ENCODE assay signal across 8 mouse cellular contexts in the genomic region with DNA sequence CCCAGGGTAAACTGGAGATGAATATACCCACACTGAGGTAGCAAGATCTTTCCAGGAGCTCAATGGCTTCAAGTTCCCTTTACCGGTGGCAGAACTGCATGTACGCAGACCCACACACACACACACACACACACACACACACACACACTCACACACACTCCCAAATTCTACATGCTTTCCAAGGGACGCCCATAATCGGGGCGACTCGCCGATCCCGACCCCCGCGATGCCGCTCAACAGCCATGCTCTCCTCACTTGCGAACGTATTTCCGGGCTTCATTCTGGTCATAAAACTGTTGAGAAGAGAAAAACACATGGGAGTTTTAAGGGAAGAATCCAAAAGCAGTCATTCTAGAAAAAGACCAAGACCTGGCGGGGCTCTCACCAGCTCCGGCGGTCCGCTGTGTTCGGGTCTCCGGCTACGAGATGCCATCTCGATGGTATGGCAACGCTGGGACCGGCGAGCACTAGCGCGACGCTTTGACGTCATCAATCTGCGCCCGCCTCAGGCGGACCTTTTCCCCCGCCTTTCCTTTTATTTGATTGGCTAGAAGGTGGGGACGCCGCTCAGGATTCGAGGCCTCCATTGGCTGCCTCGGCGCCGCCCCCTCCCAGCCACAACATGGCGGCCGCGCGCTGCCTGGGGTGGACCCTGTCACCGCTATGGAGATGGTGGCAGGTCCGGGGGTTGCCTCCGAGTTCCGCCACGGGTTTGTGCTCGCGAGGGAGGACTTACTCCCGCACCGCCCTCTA. TPM values are rescaled to one million over a fixed set of nuclear protein-coding genes. Genes with fewer than 3 reads are reported as not detected.
DNase-seq lines count a peak whose midpoint lies in the region; ATAC-seq and TF ChIP-seq lines count a peak whose summit lies in the region.

A gene (plus strand): TSS at position 574 of the 753 bp plus-strand sequence.

- peak within 1 kb of the TSS; percentile 93 for H3K4me2 ChIP-seq in embryonic facial prominence, embryonic 14.5 days (ENCODE audit: low read depth, low read length)
- H3K4me2 ChIP-seq in limb, embryonic 13.5 days (replicated peaks), result peak within 1 kb of the TSS; percentile 95
- H3K4me2 ChIP-seq in midbrain, embryonic 16.5 days (ENCODE audit: low read length), result peak within 1 kb of the TSS; percentile 92

- TF ChIP-seq POLR2A in heart, adult 2 months (IDR thresholded peaks at IDR 0.05; ENCODE audit: insufficient read depth, low read depth, low read length), result peak; percentile 81

- TF ChIP-seq CTCF in heart, adult 2 months (IDR thresholded peaks at IDR 0.05), result no peak

- peaks cover 41% of the 10 kb centered on the region for H3K36me3 ChIP-seq in embryonic facial prominence, embryonic 14.5 days (ENCODE audit: control insufficient read depth, insufficient read depth, low read length)
- H3K36me3 ChIP-seq in heart, adult 2 months (ENCODE audit: control insufficient read depth, insufficient read depth, low read length), result no peaks in the 10 kb centered on the region
- H3K36me3 ChIP-seq in limb, embryonic 13.5 days, result peaks cover 61% of the 10 kb centered on the region
- peaks cover 25% of the 10 kb centered on the region for H3K36me3 ChIP-seq in midbrain, embryonic 16.5 days (ENCODE audit: control insufficient read depth, insufficient read depth, low read length)

- peak within 1 kb of the TSS; percentile 91 for H3K4me3 ChIP-seq in embryonic facial prominence, embryonic 14.5 days (ENCODE audit: low read depth, low read length)
- peak within 1 kb of the TSS; percentile 85 for H3K4me3 ChIP-seq in heart, adult 2 months
- peak within 1 kb of the TSS; percentile 99 for H3K4me3 ChIP-seq in limb, embryonic 13.5 days
- H3K4me3 ChIP-seq in midbrain, embryonic 16.5 days (ENCODE audit: low read depth, low read length), result peak within 1 kb of the TSS; percentile 76

- peak within 1 kb of the TSS; percentile 86 for H3K9ac ChIP-seq in embryonic facial prominence, embryonic 14.5 days (ENCODE audit: low read depth, low read length)
- H3K9ac ChIP-seq in heart, adult 2 months (ENCODE audit: low read depth, low read length), result peak within 1 kb of the TSS; percentile 93
- peak within 1 kb of the TSS; percentile 93 for H3K9ac ChIP-seq in limb, embryonic 13.5 days
- peak within 1 kb of the TSS; percentile 86 for H3K9ac ChIP-seq in midbrain, embryonic 16.5 days (ENCODE audit: low read depth, low read length)

- under 1% methylated on average over 51 of the region's 52 CpGs for WGBS in embryonic facial prominence, embryonic 14.5 days
- under 1% methylated on average over 52 of the region's 52 CpGs for WGBS in heart, adult 2 months
- WGBS in limb, embryonic 13.5 days, result under 1% methylated on average over 52 of the region's 52 CpGs
- under 1% methylated on average over 52 of the region's 52 CpGs for WGBS in midbrain, embryonic 16.5 days

- peaks cover 15% of the 10 kb centered on the region for H3K4me1 ChIP-seq in embryonic facial prominence, embryonic 14.5 days (ENCODE audit: control insufficient read depth, insufficient read depth, low read length)
- H3K4me1 ChIP-seq in heart, adult 2 months (ENCODE audit: control insufficient read depth, insufficient read depth, low read length), result peaks cover 2% of the 10 kb centered on the region
- peaks cover 21% of the 10 kb centered on the region for H3K4me1 ChIP-seq in limb, embryonic 13.5 days
- H3K4me1 ChIP-seq in midbrain, embryonic 16.5 days (ENCODE audit: control insufficient read depth, insufficient read depth, low read length), result peaks cover 21% of the 10 kb centered on the region

- peak; percentile 99 for DNase-seq in 3T3-L1 (ENCODE audit: low read depth, low spot score)
- DNase-seq in adrenal gland, postnatal 4 days (ENCODE audit: low spot score in 2 of 2), result peak; percentile 89 to 96
- peak; percentile 98 for DNase-seq in embryonic facial prominence, embryonic 14.5 days (ENCODE audit: low spot score)
- peak; percentile 96 to 97 for DNase-seq in heart, adult 2 months
- DNase-seq in kidney, adult 8-10 months, result peak; percentile 97
- DNase-seq in spleen, postnatal 10 days (ENCODE audit: low spot score in 2 of 2), result peak; percentile 93 to 98

- H3K27ac ChIP-seq in embryonic facial prominence, embryonic 14.5 days (replicated peaks; ENCODE audit: low read depth, low read length), result peak within 1 kb of the TSS; percentile 65
- H3K27ac ChIP-seq in heart, adult 2 months, result peak within 1 kb of the TSS; percentile 83
- H3K27ac ChIP-seq in limb, embryonic 13.5 days, result 0 out of 2 replicates have a peak within 1 kb of the TSS, but pooled peaks have one; percentile 10
- H3K27ac ChIP-seq in midbrain, embryonic 16.5 days (ENCODE audit: low read length), result peak within 1 kb of the TSS; percentile 81

- no peaks in the 10 kb centered on the region for H3K27me3 ChIP-seq in embryonic facial prominence, embryonic 14.5 days (replicated peaks; ENCODE audit: control insufficient read depth, insufficient read depth, low read length)
- no peaks in the 10 kb centered on the region for H3K27me3 ChIP-seq in heart, adult 2 months (ENCODE audit: control insufficient read depth, insufficient read depth, low read length)
- H3K27me3 ChIP-seq in limb, embryonic 13.5 days, result no peaks in the 10 kb centered on the region
- H3K27me3 ChIP-seq in midbrain, embryonic 16.5 days (ENCODE audit: control insufficient read depth, insufficient read depth, low read depth, low read length), result no peaks in the 10 kb centered on the region

- intact Hi-C loops in heart, adult 2 months (cut with DNase I), result loop anchor here (5.0 kb wide), 1 partner anchor 42 kb away; a partner anchor contains a TSS

- H3K9me3 ChIP-seq in embryonic facial prominence, embryonic 14.5 days (ENCODE audit: control insufficient read depth, low read length), result no peaks in the 10 kb centered on the region
- no peaks in the 10 kb centered on the region for H3K9me3 ChIP-seq in limb, embryonic 13.5 days
- no peaks in the 10 kb centered on the region for H3K9me3 ChIP-seq in midbrain, embryonic 16.5 days (replicated peaks; ENCODE audit: control insufficient read depth, low read length, poor library complexity, severe bottlenecking)

- 0 out of 2 replicates have a peak, but pooled peaks have one; percentile 47 for TF ChIP-seq EP300 in heart, adult 2 months (IDR thresholded peaks at IDR 0.05; ENCODE audit: insufficient read depth, low read depth, low read length)

- no peaks in the 10 kb centered on the region for H3K79me2 ChIP-seq in heart, adult 2 months (replicated peaks; ENCODE audit: control insufficient read depth, insufficient read depth, low read length)

- ATAC-seq in embryonic facial prominence, embryonic 14.5 days (ENCODE audit: low read depth), result peak; percentile 97
- ATAC-seq in limb, embryonic 13.5 days (ENCODE audit: low FRiP score, low read depth), result peak; percentile 95
- peak; percentile 96 for ATAC-seq in midbrain, embryonic 16.5 days

RNA-seq across cellular contexts. Expression of the gene that starts here (rescaled TPM):
- total RNA-seq in adrenal gland, postnatal 4 days (2021), result 10 to 100 TPM; 27.9 to 28.8 TPM
- polyA plus RNA-seq in embryonic facial prominence, embryonic 14.5 days (2014; fragmentation: Nextera tagmentation; extraction: Ambion mirVana), result 31.1 and 33.9 TPM in 2 replicates
- 10 to 100 TPM; 38.4 to 46.1 TPM for total RNA-seq in heart, adult 2 months (2021)
- 34.7 and 35.7 TPM in 2 replicates for polyA plus RNA-seq in heart, adult 2 months (2012; rRNA removed)
- 35.5 and 35.7 TPM in 2 replicates for polyA plus RNA-seq in limb, embryonic 13.5 days (2015; fragmentation: Nextera tagmentation; extraction: Ambion mirVana)
- 48.8 and 49.6 TPM in 2 replicates for polyA plus RNA-seq in midbrain, embryonic 16.5 days (2015; fragmentation: Nextera tagmentation; extraction: Ambion mirVana)

Comparison
In these comparisons a context has a peak if more than half of its experiments do, and no peak if none do; other contexts are left out.
1. Peak in every context shown above with its lines: DNase-seq, ATAC-seq, H3K4me3 ChIP-seq and H3K27ac ChIP-seq.
2. H3K27ac ChIP-seq: peak in every context shown above with its lines; median percentile 83 in heart, adult 2 months; 81 in midbrain, embryonic 16.5 days; 65 in embryonic facial prominence, embryonic 14.5 days; 10 in limb, embryonic 13.5 days.